Mouse (Mus musculus) erythroblast, adult 5-6 weeks (primary cell): ENCODE measurements around the gene Uba2. TPM values are rescaled to one million over a fixed set of nuclear protein-coding genes. Genes with fewer than 3 reads are reported as not detected.

ENCODE experiments used
- ATAC-seq: replicated peaks from 2 replicates; pipeline ENCODE4 v1.8.0; 2016; ENCODE audit warnings: moderate number of reproducible peaks, mild to moderate bottlenecking, moderate TSS enrichment, inconsistent platforms; ENCODE audit not compliant: poor library complexity, low FRiP score, severe bottlenecking
- total RNA-seq, 2 experiments: library from RNA; stranded (forward) in 1 of 2; stranded (reverse) in 1 of 2; fragments of 150-400 nt in 1 of 2; fragments of 200-764, 138-1000 nt in 1 of 2; gene quantifications; 2 replicates each; pipeline versions ENCODE4 v1.2.3 to v1.2.4; 2015 to 2017; ENCODE audit warnings: low replicate concordance in 2 of 2

The Uba2 gene
- total RNA-seq, 2 experiments from 2014 or later = 35.2 to 49.3 TPM

DNA sequence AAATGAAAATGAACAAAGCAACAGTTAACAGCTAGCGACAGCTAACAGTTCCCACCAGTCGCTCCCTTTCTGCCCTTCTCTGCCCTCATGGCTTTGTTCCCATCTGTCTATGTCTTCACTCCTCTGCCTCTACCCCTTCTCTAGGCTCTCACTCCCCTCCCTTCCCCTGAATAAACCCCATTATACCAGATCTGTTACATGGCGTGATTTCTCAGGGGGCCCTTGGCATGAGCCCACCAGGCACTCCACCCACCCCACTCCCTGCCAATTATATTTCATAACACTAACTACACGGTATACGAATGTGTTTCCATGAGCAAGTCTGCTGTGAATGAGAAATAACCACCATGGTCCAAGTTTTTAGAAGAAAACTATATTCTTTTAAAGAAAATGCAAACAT is 60.2 kb downstream of the Uba2 start:
- ATAC-seq = no peak

DNA sequence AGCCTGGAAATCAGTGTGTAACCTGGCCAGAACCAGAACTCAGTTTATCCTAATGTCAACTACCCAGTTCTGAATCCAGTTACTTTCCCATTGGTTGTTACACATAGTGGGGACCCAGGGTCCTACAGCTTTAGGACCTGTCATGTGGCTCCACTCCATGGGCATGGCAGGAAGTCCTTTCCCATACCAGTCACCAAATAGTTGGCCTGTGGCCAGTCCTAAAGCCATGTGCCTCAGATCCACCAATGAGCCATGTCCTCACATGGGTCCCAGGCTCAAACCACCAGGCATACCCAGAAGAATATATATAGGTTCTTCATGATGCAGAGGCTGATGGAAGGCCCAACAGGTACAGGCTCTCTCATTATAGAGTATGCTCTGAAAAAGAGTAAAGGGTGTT is 68.1 kb downstream of the Uba2 start:
- no peak for ATAC-seq

DNA sequence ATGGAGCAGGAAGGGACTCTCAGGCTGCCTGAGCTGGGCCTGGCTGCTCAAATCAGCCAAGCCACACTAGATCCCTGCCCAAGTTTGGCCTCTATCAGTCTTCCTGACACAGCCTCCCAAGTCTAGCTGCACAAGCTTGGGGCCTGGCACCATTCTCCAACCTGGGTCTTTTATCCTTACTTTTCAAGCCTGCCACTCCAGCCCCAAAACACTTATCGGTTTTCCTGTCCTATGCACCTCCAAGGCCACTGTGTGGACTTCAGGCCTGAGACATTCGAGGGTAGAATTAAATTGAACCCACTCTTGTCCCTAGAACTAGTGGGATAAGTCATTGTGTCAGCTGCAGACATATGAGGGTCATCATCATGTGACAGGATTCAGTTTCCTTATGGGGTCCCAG is 69.4 kb downstream of the Uba2 start:
- ATAC-seq = no peak

DNA sequence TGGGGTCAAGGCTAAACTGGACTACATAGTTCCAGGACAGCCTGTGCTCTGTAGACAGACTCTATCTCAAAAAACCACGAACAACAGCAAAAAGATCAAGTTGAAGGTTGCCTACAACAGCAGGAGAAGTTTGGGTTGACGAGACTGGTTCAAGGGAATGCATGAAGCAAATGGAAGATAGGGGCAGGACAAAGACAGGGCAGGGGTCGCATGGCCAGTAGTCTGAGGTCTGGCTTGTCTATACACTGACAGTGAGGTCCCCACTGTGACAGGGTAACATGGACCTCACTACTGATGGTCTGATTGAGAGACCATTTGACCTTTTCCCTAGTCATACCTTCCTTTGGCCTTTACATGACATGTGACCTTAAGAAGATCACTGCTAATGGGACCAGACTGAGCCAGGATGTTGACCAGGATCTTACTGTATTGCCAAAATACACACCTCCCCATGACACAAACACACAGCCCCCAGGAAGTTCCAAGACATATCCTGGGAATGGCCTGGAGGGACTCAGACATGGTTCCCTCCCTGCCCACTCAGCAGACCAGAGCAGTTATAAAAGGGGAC is 74.4 kb downstream of the Uba2 start, which contains the start of gene Scgb1b30:
Gene Scgb1b30 (plus strand): TSS at position 521 of the 571 bp plus-strand sequence.
- no peak for ATAC-seq

Other genes starting within 250 kb of the Uba2 start
- gene Scgb2b26, start 224.6 kb downstream of the Uba2 start, total RNA-seq (2015; ENCODE audit: low replicate concordance) = not detected in 2 replicates
- not detected in 2 replicates for gene Scgb2b26, start 224.6 kb downstream of the Uba2 start, total RNA-seq (2017; ENCODE audit: low replicate concordance)
- 1.5 TPM in 1 of 2 replicates, not detected in the other for gene Scgb2b27, start 155.7 kb downstream of the Uba2 start, total RNA-seq (2015; ENCODE audit: low replicate concordance)
- gene Scgb2b27, start 155.7 kb downstream of the Uba2 start, total RNA-seq (2017; ENCODE audit: low replicate concordance) = not detected in 2 replicates
- not detected in 2 replicates for gene Scgb1b27, start 148.1 kb downstream of the Uba2 start, total RNA-seq (2015; ENCODE audit: low replicate concordance)
- gene Scgb1b27, start 148.1 kb downstream of the Uba2 start, total RNA-seq (2017; ENCODE audit: low replicate concordance) = not detected in 2 replicates
- not detected in 2 replicates for gene Scgb1b30, start 74.2 kb downstream of the Uba2 start, total RNA-seq (2015; ENCODE audit: low replicate concordance)
- gene Scgb1b30, start 74.2 kb downstream of the Uba2 start, total RNA-seq (2017; ENCODE audit: low replicate concordance) = not detected in 2 replicates
- gene Wtip, start 36.3 kb downstream of the Uba2 start, total RNA-seq (2015; ENCODE audit: low replicate concordance) = not detected in 2 replicates
- not detected in 2 replicates for gene Wtip, start 36.3 kb downstream of the Uba2 start, total RNA-seq (2017; ENCODE audit: low replicate concordance)
- gene Pdcd2l, start 27.1 kb upstream of the Uba2 start, total RNA-seq (2015; ENCODE audit: low replicate concordance) = 9.0 and 11.5 TPM in 2 replicates
- 1.7 and 5.0 TPM in 2 replicates for gene Pdcd2l, start 27.1 kb upstream of the Uba2 start, total RNA-seq (2017; ENCODE audit: low replicate concordance)
- gene Gpi1, start 60.7 kb upstream of the Uba2 start, total RNA-seq (2015; ENCODE audit: low replicate concordance) = 159 and 310 TPM in 2 replicates
- gene Gpi1, start 60.7 kb upstream of the Uba2 start, total RNA-seq (2017; ENCODE audit: low replicate concordance) = 142 and 199 TPM in 2 replicates
- gene Gm6096, start 81.4 kb upstream of the Uba2 start, total RNA-seq (2015; ENCODE audit: low replicate concordance) = not detected in 2 replicates
- 2.0 TPM in 1 of 2 replicates, not detected in the other for gene Gm6096, start 81.4 kb upstream of the Uba2 start, total RNA-seq (2017; ENCODE audit: low replicate concordance)
- 148 and 159 TPM in 2 replicates for gene 4931406P16Rik, start 144.0 kb upstream of the Uba2 start, total RNA-seq (2015; ENCODE audit: low replicate concordance)
- 140 and 157 TPM in 2 replicates for gene 4931406P16Rik, start 144.0 kb upstream of the Uba2 start, total RNA-seq (2017; ENCODE audit: low replicate concordance)
- gene Lsm14a, start 223.7 kb upstream of the Uba2 start, total RNA-seq (2015; ENCODE audit: low replicate concordance) = 54.0 and 54.3 TPM in 2 replicates
- 52.1 and 84.2 TPM in 2 replicates for gene Lsm14a, start 223.7 kb upstream of the Uba2 start, total RNA-seq (2017; ENCODE audit: low replicate concordance)